Mouse (Mus musculus): ENCODE data around the gene Hist1h4c.
"Not testable (repeated sequence)": the region's sequence is repeated elsewhere in the genome, so short reads cannot be mapped to it uniquely, and the experiment has no call there.

Hist1h4c gene

DNA sequence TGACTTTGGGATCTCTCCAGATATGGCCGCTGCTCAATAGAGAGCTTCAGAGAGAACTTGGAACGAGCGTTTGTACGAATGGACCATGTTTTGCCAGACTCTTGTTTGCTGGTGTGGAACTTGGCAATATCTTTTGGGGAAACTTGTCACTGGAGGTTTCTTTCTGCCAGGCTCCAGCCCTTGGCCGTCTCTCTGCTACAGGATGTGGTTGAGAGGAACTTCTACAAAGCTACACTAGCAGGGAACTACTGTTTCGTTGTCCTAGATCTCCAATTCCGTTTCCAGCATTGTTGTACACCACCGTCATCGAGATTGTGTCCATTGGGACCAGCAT lies 30.9 kb upstream of the Hist1h4c start:
- DNase-seq (ENCODE audit: low read depth): no peak

GRCm38 (mm10) chr13:23728472-23729191 lies 30.4 kb upstream of the Hist1h4c start:
- no peak for DNase-seq (ENCODE audit: low read depth)

GRCm38 (mm10) chr13:23725213-23725612 lies 27.0 kb upstream of the Hist1h4c start:
- no peak for DNase-seq (ENCODE audit: low read depth)

- no peak for DNase-seq (ENCODE audit: low read depth)
Measured at GRCm38 (mm10) chr13:23724239-23724638, 26.0 kb upstream of the Hist1h4c start.

DNA sequence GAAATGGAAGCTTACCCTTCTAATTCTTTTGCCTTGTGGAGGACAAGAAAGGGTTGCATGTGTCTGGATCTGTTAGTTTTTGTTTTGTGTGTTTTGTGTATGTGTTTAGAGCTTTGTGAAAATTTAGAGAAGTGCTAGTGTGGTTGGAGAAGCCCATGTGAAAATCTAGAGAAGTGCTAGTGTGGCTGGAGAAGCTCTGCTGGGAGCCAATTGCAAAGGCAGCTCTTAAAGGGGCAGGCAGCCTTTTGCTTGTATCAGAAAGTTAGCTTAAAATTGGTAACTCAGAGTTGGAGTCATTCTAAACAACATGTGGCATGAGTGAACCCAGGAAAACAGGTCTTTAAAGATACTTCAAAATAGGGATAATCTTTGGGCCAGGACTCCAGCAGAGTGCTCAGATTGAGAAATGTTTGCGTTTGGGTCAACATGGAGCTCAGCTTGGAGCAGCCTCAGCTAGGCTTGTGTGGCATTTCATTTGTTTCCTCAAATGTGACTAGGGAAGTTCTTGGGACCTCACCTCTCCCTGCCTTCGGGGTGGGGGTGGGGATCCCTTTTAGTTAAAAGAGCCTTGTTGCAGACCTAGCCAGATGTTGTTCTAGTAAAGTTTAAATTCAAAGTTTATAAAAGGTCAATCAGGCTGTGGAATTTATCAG lies 19.5 kb upstream of the Hist1h4c start:
- not testable (repeated sequence) for DNase-seq (ENCODE audit: low read depth)

- no peak for DNase-seq (ENCODE audit: low read depth)
Measured at GRCm38 (mm10) chr13:23717176-23717575, 18.9 kb upstream of the Hist1h4c start.

DNA sequence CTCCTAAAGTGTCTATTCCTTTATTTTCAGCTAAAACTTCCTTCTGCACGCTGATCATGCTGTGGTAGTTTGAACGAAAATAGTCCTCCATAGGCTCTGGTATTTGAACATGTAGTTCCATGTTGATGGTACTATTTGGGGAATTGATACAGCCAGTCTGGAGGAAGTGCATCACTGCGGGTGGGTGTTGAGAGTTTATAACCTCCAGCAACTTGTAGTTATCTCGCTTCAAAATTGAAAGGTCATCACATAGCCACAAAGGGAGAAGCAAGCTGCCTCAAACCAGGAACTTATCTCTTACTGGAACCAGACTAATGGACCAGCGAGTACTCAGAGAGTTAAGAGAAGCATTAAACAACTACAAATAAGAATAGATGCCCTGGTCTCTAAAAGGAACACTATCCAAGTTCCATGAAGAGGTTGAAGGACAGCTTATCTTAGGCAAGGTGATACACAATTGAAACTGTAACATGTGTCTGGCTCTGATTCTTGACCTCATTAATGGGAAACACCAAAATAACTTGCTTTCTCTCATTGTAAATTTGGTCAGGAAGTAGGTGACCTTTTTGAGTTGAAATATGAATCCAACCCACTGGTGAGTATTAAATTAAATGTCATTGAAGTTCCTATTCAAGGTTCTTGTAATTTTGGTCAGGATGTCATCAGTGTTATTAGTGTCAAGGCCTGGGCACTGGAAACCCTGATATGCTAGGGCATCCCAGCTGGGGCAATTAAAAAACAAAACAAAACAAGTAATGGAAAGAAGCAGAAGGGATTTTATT lies 18.2 kb upstream of the Hist1h4c start:
- no peak for DNase-seq (ENCODE audit: low read depth)

DNA sequence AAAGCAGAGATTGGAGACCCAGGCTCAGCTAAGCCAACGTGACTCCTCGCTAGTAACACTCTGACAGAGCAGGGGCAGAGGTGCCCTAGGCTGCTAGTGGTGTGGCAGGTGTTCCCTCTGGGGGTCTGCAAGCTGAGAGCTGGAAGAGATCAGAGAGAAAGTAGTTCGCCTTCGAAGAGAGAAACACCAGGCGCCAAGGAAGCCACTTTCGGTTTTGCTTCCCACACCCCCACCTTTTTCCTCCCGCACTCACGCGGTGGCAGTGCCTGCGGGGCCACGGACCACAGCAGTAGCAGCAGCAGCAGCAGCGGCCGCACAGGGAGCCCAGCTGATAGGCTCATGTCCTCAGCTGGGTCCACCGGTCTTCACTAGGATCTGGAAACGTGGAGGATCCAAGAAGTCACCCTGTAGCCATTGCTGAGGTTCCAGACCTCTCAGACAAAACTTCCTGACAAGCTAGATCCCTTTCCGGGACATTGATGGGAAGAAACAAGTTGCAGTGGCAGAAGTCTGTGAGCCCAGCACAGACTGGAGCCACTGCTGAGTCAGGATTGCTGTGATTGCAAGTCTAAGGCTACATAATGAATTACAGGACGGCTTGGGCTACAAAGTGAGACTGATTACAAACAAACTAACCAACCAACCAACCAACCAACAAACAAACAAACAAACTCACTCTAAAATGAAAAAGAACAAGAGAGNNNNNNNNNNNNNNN lies 12.3 kb upstream of the Hist1h4c start, which contains the start of gene Hfe:
Gene Hfe (minus strand): TSS at position 481 of the 716 bp plus-strand sequence.
- no peak for DNase-seq (ENCODE audit: low read depth)

GRCm38 (mm10) chr13:23709714-23710373 lies 11.6 kb upstream of the Hist1h4c start:
- no peak for DNase-seq (ENCODE audit: low read depth)

DNA sequence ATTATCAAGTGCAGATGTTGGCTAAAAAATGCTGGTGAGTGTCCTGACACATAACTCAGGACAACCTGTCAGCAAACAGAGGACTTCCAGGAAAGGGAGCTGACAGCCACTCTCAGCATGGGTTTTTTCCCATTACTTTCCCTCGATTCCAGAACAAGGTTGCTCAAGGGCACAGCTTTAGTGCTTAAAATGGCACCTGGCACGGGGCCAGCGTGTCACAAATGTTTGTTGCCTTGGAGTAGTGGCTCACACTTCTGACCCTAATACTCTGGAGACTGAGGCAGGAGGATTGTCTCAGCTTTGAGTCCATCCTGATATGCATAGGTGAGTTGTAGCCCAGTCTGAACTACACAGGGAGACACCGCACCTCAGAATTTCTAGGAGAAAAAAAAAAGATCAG lies 10.4 kb upstream of the Hist1h4c start:
- no peak for DNase-seq (ENCODE audit: low read depth)

DNA sequence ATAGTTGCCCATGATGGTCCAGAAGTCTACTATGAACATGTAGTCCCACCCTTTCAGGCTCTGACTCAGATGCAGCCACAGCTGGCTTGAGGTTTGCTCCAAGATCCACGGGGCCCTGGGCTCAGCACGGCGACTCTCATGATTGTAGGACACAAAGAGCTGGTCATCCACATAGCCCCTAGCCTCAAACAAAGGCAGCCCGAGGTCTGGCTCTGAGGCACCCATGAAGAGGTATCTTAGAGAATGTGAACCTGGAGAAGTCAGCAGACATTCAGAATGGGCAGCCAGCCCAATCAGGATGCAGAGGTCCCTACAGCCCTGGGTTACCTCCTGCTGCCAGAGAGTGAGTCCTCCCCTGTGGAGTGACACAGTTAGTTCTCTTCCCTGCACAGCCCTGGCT lies 9.8 kb upstream of the Hist1h4c start:
- no peak for DNase-seq (ENCODE audit: low read depth)

- no peak for DNase-seq (ENCODE audit: low read depth)
Measured at GRCm38 (mm10) chr13:23706771-23707170, 8.5 kb upstream of the Hist1h4c start.

DNA sequence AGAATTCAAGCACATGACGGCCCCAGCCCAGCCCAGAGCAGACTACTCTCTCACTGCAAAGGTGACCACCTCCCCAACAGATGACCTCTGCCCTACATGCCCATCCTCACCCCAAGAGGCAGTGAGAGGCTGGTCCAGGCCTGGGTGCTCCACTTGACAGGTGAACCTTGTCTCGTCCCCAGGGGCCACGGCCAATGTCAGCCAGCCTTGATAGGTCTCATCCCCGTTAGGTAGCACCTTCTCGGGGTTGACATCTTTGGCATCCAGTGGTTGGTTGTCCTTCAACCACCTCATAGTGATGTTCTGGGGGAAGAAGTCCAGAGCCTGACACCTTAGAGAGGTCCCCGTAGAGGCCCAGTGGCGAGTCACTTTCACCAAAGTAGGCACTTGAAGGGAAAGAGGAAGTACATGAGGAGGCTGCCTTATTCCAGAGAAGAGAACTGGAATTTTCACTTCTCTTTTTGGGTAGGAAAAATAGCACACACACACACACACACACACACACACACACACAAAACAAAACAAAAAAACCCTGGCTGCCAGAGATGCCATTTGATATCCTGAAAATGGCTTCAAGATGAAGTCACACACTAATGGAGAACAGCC lies 7.6 kb upstream of the Hist1h4c start:
- DNase-seq (ENCODE audit: low read depth): no peak

- not testable (repeated sequence) for DNase-seq (ENCODE audit: low read depth)
Measured at GRCm38 (mm10) chr13:23702801-23703200, 4.5 kb upstream of the Hist1h4c start.

DNA sequence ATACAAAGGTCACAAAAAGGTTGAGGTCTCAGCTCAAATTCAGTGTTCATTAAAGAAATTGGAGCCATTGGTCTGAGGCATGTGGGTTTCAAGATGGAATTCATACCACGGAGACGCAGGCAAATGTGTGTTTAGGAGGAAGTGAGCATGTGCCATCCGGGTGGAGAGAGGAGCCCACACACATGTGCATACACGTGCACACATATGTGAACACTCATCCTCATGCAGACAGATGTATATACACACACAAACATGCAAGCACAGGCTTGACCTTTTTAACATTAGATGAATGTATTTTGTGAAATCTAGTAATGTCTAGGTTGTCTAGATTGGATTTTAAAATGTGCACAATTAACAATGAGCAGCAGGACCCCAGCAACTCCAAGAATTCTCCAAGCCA lies 4.0 kb upstream of the Hist1h4c start:
- DNase-seq (ENCODE audit: low read depth): no peak

GRCm38 (mm10) chr13:23700786-23701520 lies 2.7 kb upstream of the Hist1h4c start:
- DNase-seq (ENCODE audit: low read depth): no peak

DNA sequence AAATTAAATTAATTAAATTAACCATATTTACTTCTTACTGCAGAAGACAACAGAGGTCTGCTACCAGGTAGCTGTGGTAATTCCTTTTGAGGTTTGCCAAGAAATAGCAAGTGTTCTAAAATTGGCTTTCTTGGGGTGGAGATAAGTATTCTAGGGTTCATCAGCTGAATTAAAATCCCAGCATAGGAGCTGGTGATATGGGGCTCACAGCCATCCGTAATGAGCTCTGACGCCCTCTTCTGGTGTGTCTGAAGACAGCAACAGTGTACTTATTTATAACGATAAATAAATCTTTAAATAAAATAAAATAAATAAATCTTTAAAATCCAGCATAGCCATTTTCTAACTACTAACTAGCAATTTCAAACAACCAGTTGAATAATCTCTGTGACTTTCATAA lies 1.5 kb upstream of the Hist1h4c start:
- DNase-seq (ENCODE audit: low read depth): no peak

DNA sequence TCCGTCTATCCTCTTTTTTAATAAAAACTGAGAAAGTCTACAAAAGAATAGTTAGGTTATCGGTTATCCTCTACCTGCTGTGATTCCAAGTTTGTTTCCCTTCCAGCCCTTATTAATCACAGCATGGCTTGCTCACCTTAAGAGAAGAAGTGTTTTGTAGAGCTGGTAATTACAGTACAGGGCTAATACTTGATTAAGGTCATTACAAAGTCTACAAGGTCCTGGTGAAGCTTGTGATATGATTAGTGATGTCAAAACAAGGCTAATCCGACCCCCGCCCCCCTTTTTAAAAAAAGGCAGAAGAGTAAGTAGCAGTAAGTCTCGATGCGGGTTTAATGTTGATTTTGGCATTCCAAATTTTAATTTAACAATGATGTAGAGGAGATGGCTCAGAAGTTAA lies 742 bp upstream of the Hist1h4c start:
- DNase-seq (ENCODE audit: low read depth): no peak

GRCm38 (mm10) chr13:23697491-23698299 lies 559 bp downstream of the Hist1h4c start:
- DNase-seq (ENCODE audit: low read depth): no peak

- no peak for DNase-seq (ENCODE audit: low read depth)
Measured at GRCm38 (mm10) chr13:23696061-23696474, 2.2 kb downstream of the Hist1h4c start.
